Mouse (Mus musculus): Measurements from ENCODE around the gene Rbp3.
A peak's percentile ranks its signal among the peaks of the same experiment; 100 is the strongest.

Rbp3 gene

DNA sequence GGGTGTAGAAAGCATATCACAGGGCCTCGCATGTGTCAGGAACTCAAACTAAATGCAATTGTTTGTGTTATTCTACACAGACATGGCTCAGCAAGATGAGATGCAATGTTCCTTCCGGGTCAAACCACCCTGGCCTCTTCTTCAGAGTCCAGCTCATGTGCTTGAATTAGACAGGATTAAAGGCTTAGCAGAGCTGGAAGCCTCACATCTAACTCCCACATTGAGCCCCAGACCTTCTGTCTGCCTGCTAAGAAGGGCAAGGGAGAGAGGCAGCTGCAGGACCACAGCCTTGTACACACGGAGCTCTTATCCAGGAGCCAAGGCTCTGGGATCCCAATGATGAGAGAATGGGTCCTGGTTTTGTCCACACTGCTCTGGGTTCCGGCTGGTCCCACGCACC is at the start of gene Rbp3:
Gene Rbp3, plus strand, starts transcription at position 243 of the 400 bp plus-strand sequence.
- DNase-seq = no peak

GRCm38 (mm10) chr14:33904851-33905250 is 49.0 kb upstream of the Rbp3 start:
- DNase-seq = no peak

DNA sequence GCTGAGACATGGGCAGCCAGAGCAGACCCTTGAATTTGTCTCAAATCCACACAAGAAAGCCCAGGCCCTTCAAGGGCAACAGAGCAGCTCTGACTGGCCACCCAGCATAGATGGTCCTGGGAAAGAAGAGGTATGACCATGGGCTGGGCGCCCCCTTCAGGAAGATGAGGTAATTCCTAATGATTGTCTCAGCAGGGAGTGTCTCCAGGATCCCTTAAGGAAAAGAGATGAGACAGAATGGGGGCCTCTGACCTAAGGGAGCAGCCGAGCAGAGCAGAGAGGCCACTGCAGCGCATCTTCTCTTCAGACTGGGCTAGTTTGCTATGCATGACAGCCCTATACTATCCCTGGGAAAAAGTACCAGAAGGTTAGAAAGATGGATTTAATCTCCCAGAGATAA is 40.1 kb upstream of the Rbp3 start:
- no peak for DNase-seq

DNA sequence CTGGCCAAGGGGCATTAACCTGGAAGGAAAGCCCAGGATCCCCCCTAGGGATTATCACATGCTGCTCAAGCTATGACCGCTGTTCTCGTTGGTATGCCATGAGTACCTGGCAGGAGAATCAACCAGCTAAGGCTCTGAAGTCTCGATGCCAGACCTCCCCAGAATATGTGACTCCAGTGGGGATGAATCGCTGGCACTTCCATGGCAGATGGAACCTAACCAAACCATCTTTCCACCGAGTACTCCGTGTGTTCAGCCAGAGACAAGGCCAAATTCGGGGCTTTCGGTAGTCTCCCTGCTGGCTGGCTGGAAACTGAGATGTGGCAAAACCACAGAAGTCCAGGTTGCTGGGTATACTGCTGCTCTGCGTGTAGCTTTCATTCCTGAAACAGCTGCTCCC is 39.6 kb upstream of the Rbp3 start:
- DNase-seq = no peak

DNA sequence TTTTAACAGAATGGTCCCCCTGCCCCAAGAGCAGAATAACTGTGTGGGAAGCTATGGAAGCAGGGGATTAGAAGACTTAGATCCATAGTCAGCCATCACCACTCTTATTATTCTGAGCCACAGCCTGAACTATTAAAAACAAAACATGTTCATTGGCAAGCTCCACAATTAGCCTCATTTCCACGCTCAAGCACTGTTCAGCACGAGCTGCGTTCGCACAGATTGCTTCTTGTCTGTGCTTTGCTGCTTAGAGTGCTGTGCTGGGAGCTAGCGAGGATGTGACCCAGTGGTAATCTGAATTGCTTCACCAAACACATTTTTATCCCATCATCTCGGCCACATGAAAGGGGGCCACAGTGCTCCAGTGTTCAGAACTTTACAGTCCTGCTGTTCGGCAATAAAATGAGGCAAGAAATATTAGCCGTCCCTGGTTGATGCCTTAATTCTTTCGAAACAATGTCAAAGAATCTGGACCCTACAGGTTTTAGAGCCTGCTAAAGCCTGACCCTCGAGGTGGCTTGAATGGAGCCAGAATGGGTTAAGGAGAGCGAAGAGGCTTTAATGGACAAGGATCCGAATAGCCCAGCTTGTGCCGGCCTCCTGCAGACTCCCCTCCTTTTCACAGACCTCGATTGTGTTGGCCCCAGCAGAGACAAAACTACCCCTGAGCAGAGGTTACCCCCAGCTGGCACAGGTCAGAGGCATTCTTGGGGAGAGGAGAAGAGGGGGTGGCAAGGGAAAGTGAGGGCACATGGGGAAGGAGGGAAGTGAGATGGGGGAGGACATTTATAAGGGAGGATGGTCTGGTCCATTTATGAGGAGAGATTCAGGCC is 32.9 kb upstream of the Rbp3 start:
- no peak for DNase-seq

GRCm38 (mm10) chr14:33922771-33923167 is 31.0 kb upstream of the Rbp3 start:
- DNase-seq = no peak

DNA sequence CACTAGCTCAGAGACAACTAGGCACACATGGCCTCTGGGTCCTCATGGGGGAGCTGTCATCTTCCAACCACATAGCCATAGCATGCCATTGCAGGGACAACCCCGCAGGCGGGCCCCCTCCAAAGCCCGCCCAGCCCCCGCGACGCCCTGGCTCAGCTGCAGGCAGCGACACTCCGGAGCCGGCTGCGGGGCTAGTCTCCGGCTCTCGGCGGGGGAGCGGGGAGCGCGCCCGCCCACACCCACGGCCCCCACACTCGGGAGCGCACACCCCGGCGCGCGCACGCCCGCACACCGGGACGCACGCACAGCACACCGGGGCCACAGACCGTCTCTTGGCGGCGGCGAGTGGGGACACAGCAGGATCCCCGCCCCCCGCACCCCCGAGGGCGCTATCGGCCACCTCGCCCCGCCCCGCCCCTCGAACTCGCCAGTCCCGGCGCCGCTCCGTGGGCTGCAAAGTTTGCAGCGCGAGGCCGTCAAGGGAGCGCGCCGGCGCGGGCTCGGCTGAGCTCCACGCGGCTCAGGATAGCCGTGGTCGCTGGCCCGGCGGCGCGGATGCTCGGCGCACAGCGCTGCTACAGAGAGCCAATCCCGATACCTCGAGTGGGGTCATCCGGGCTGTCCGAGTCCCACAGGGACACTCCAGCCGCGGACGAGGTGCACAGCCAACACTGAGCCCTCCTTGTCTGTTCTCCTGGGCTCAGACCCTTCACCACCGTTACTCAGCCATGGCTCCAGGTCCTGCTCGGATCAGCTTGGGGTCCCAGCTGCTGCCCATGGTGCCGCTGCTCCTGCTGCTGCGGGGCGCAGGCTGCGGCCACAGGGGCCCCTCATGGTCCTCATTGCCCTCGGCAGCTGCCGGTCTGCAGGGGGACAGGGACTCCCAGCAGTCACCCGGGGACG is 30.4 kb upstream of the Rbp3 start, which contains the start of gene Gdf10:
Gene Gdf10, plus strand, starts transcription at position 420 of the 903 bp plus-strand sequence.
- no peak for DNase-seq

GRCm38 (mm10) chr14:33931853-33932252 is 21.9 kb upstream of the Rbp3 start:
- no peak for DNase-seq

GRCm38 (mm10) chr14:33932935-33933703 is 20.7 kb upstream of the Rbp3 start:
- DNase-seq = peak in 1 of 2 experiments; percentile 29

DNA sequence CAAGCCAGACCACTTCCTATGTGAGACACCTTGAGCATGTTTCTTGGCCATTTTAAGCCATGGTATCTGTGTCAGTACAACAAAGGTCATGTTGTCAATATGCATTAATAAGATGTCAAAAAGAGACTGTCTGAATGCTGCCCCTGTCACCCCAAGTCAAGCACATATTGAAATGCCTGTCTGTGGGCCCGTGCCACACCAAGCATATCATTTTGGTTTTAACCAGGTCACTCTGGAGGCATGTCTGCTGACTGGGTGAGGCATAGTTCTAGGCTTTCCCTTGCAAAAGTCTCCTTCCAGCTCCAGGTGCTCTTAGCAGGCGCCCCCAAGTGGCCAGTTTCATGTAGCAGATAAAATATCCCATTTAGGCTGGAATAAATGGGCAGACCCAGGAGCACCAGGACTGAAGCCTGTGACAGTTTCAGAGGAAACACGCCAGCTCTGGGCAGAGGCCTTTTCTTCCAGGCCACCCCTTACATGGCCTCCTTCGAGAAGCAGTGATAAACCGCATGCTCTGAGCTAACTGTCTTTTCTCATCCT is 20.0 kb upstream of the Rbp3 start:
- DNase-seq = no peak

- no peak for DNase-seq
These were observed 14.7 kb upstream of the Rbp3 start for GRCm38 (mm10) chr14:33939117-33939516.

- DNase-seq = no peak
These were observed 13.1 kb upstream of the Rbp3 start, which contains the start of gene Gdf2 for GRCm38 (mm10) chr14:33940739-33941138. Gene Gdf2, plus strand, starts transcription at chr14:33941039.

GRCm38 (mm10) chr14:33942222-33942621 is 11.6 kb upstream of the Rbp3 start:
- no peak for DNase-seq

- no peak for DNase-seq
These were observed 7.7 kb upstream of the Rbp3 start for GRCm38 (mm10) chr14:33946125-33946524.

DNA sequence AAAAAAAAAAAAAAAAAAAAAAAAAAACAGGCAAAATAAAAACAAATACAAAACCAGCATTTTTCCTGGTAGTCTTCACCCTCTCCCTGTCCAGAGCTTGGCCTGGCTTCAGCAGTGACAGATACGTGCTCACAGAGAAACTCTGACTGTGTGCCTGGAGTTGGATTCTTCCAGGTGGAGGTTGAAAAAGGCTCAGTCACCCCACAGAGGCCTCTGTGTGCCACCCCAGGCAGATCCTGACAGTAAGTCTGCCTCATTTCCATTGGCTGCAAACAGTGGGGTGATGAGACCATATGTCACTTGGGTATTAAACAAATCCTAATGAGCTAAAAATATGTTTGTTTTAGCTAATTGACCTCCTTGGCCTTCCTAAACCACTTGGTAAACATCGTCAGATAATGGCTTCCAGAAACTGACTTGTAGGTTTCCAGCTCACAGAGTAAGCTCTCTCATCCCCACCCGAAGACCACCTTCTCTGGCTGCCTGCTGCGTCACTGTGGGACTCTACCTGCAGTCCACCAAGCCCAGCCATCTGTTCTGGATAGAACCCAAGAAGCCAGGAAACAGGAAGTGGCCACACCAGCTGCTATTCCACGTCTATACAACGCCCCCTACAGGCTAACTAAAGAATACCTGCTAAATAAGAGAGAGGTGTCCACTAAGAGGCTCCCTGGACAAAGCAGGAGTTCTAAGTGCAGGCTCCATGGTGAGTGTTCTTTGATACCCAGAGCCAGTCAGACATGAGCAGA is 1.4 kb upstream of the Rbp3 start:
- no peak for DNase-seq

DNA sequence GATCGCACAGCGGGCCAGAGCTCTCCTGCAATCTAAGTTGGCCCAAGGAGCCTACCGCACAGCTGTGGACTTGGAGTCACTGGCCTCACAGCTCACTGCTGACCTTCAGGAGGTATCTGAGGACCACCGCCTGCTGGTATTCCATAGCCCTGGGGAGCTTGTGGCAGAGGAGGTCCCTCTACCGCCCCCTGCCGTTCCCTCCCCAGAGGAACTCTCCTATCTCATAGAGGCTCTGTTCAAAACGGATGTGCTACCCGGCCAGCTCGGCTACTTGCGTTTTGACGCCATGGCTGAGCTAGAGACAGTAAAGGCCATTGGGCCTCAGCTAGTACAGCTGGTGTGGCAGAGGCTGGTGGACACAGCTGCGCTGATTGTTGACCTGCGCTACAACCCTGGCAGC is 2.3 kb downstream of the Rbp3 start:
- DNase-seq = no peak

- no peak for DNase-seq
These were observed 4.4 kb downstream of the Rbp3 start for GRCm38 (mm10) chr14:33958186-33958585.

GRCm38 (mm10) chr14:33958841-33959240 is 5.0 kb downstream of the Rbp3 start:
- no peak for DNase-seq

- DNase-seq = no peak
These were observed 5.5 kb downstream of the Rbp3 start for GRCm38 (mm10) chr14:33959341-33959740.

GRCm38 (mm10) chr14:33965675-33966074 is 11.9 kb downstream of the Rbp3 start:
- no peak for DNase-seq

DNA sequence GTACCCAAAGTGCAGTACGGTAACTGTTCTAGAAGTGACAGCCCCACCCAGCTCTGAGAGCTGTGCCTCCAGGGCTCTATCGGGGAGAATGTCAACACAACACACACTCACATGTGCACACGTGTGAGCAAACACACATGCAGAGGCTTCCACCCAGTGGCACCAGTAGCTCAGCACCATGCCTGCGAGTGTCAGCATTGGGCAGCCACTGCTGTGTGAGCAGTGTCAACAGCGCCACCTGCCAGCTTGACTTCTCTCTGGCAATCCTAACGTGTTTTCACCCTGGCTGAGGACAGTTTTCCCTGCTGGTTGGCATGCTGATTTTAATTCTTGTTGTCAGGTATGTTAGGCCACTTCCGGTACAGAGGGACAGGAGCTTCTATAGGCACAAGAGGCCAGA is 18.9 kb downstream of the Rbp3 start:
- no peak for DNase-seq

DNA sequence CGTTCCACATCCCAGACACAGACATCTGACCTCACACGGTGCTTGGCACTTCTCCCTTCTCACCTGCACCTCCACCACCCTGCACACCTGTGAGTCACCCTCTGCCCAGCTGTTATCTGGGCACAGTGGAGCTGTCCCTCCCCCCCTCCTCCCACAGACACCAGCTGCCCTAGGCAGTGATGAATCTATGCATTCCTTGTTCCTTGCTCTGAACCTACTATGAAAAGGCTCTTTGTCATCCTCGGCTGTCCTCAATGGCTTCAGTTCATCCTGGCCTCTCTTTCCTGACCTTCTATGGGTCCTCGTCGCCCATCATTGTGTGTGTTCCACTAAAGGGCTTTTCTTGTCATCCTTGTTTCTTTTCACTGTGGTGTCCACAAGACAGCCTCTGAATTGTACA is 20.9 kb downstream of the Rbp3 start:
- DNase-seq = no peak

Measured in thymus, postnatal 36 days (tissue).